Mouse (Mus musculus) G1E (cell line): Measurements from ENCODE around the gene Plekha7.

Experiments used
- CTCF ChIP-seq: IDR thresholded peaks from 2 replicates; pipeline ENCODE4 v1.5.1; 2012; ENCODE audit warnings: low read depth, low read length, inconsistent platforms, mixed read lengths
- GATA1 ChIP-seq: IDR thresholded peaks from 2 replicates; pipeline ENCODE4 v1.6.1; 2012; ENCODE audit warnings: borderline replicate concordance, low read length, inconsistent platforms, mixed read lengths
- GATA2 ChIP-seq: IDR thresholded peaks from 2 replicates; pipeline ENCODE4 v1.6.1; 2012; ENCODE audit warnings: low read depth, low read length, inconsistent platforms, borderline replicate concordance
- POLR2AphosphoS5 ChIP-seq: IDR thresholded peaks from 2 replicates; pipeline ENCODE4 v1.6.1; 2012; ENCODE audit warnings: low read depth, low read length, inconsistent platforms; ENCODE audit not compliant: insufficient replicate concordance
- TAL1 ChIP-seq: conservative IDR thresholded peaks from 2 replicates; pipeline ENCODE4 v1.6.1; 2012; ENCODE audit warnings: low read depth, low read length, inconsistent platforms, mixed read lengths

DNA sequence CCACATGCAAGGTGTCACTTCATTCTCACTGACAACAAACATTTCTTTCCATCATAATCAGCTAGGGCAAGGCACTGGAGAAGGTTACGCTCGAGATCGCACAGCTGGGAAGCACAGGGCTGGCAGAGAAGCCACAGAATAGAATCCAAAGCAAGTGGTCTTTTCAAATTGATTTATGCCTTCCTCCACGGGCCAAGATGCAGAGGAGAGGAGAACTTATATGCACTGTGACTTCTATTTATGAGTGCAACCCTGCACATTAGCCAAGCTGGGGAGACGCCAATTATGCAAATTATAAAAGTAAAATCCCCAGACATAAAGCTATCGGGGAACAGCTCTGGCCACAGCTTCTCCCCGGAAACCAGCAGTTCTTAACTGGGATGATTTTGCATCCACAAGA lies 86.3 kb downstream of the Plekha7 start:
- TF ChIP-seq CTCF (no peak), GATA2 (no peak), GATA1 (no peak), TAL1 (no peak), POLR2AphosphoS5 (no peak)
